Mouse (Mus musculus) mesoderm, embryonic 11.5 days (tissue): ENCODE data around the gene Pacsin1.
A peak's percentile ranks its signal among the peaks of the same experiment; 100 is the strongest.
"Not testable (repeated sequence)": the region's sequence is repeated elsewhere in the genome, so short reads cannot be mapped to it uniquely, and the experiment has no call there.

Source experiments
- DNase-seq: peaks from one replicate; pipeline ENCODE4 v3.0.0-alpha.2; 2012; ENCODE audit warnings: low read depth, low spot score

The Pacsin1 gene

GRCm38 (mm10) chr17:27635575-27635903 is 19.8 kb upstream of the Pacsin1 start:
- DNase-seq: not testable (repeated sequence)

- no peak for DNase-seq
Observed at GRCm38 (mm10) chr17:27636132-27637020, 18.9 kb upstream of the Pacsin1 start, which contains the start of gene Rps10. Gene Rps10, minus strand, starts transcription at chr17:27636669.

- DNase-seq: no peak
Observed at GRCm38 (mm10) chr17:27637333-27637732, 18.0 kb upstream of the Pacsin1 start.

- DNase-seq: no peak
Observed at GRCm38 (mm10) chr17:27638921-27639332, 16.4 kb upstream of the Pacsin1 start.

GRCm38 (mm10) chr17:27639851-27640250 is 15.5 kb upstream of the Pacsin1 start:
- not testable (repeated sequence) for DNase-seq

GRCm38 (mm10) chr17:27642491-27643062 is 12.7 kb upstream of the Pacsin1 start:
- DNase-seq: peak; percentile 87

GRCm38 (mm10) chr17:27643101-27643500 is 12.2 kb upstream of the Pacsin1 start:
- DNase-seq: no peak

GRCm38 (mm10) chr17:27643756-27644155 is 11.6 kb upstream of the Pacsin1 start:
- DNase-seq: no peak

GRCm38 (mm10) chr17:27644572-27644971 is 10.7 kb upstream of the Pacsin1 start:
- DNase-seq: no peak

GRCm38 (mm10) chr17:27645807-27646206 is 9.5 kb upstream of the Pacsin1 start:
- DNase-seq: no peak

GRCm38 (mm10) chr17:27650160-27650559 is 5.1 kb upstream of the Pacsin1 start:
- peak; percentile 85 for DNase-seq

- no peak for DNase-seq
Observed at GRCm38 (mm10) chr17:27650586-27650985, 4.7 kb upstream of the Pacsin1 start.

- DNase-seq: no peak
Observed at GRCm38 (mm10) chr17:27652046-27652790, 3.1 kb upstream of the Pacsin1 start.

GRCm38 (mm10) chr17:27653253-27653959 is 1.9 kb upstream of the Pacsin1 start:
- DNase-seq: no peak

GRCm38 (mm10) chr17:27656011-27656399 is 696 bp downstream of the Pacsin1 start:
- peak; percentile 61 for DNase-seq

- no peak for DNase-seq
Observed at GRCm38 (mm10) chr17:27656414-27656813, 1.1 kb downstream of the Pacsin1 start.

- DNase-seq: no peak
Observed at GRCm38 (mm10) chr17:27657123-27657522, 1.8 kb downstream of the Pacsin1 start.

- no peak for DNase-seq
Observed at GRCm38 (mm10) chr17:27658767-27659166, 3.5 kb downstream of the Pacsin1 start.

- DNase-seq: no peak
Observed at GRCm38 (mm10) chr17:27671720-27672119, 16.4 kb downstream of the Pacsin1 start.

- no peak for DNase-seq
Observed at GRCm38 (mm10) chr17:27673945-27674344, 18.6 kb downstream of the Pacsin1 start.

GRCm38 (mm10) chr17:27675453-27675852 is 20.1 kb downstream of the Pacsin1 start:
- no peak for DNase-seq

GRCm38 (mm10) chr17:27676270-27676669 is 21.0 kb downstream of the Pacsin1 start:
- no peak for DNase-seq
